Mouse (Mus musculus) CH12.LX (cell line): ENCODE measurements at regions not wholly inside any gene's neighbourhood (a gene's known extent, or its start where the extent isn't known, plus 50 kb on each side); places are given as distances from the start of the nearest gene placed in this dataset.

ENCODE experiments used
- CTCF ChIP-seq, 2 experiments: IDR thresholded peaks in 1 of 2; conservative IDR thresholded peaks in 1 of 2; 2 replicates each; pipeline ENCODE4 v1.5.1; 2011 to 2012; ENCODE audit warnings: low read depth in 2 of 2, low read length in 2 of 2, improper control_type of control experiment in 1 of 2, inconsistent platforms in 1 of 2, mild to moderate bottlenecking in 1 of 2, moderate library complexity in 1 of 2
- ELF1 ChIP-seq: IDR thresholded peaks from 2 replicates; pipeline ENCODE4 v1.6.1; 2014; ENCODE audit warnings: low read depth, mild to moderate bottlenecking, inconsistent platforms, low read length, improper control_type of control experiment
- EP300 ChIP-seq: IDR thresholded peaks from 2 replicates; pipeline ENCODE4 v1.6.1; 2011; ENCODE audit warnings: low read length, improper control_type of control experiment
- MAX ChIP-seq: IDR thresholded peaks from 2 replicates; pipeline ENCODE4 v1.6.1; 2011; ENCODE audit warnings: low read length, improper control_type of control experiment
- POLR2A ChIP-seq: IDR thresholded peaks from 2 replicates; pipeline ENCODE4 v1.6.1; 2011; ENCODE audit warnings: low read depth, mild to moderate bottlenecking, improper control_type of control experiment, low read length
- POLR2AphosphoS2 ChIP-seq: IDR thresholded peaks from 2 replicates; pipeline ENCODE4 v1.6.1; 2011; ENCODE audit warnings: low read depth, low read length, improper control_type of control experiment
- RCOR1 ChIP-seq: conservative IDR thresholded peaks from 2 replicates; pipeline ENCODE4 v1.6.1; 2012; ENCODE audit warnings: low read depth, mild to moderate bottlenecking, inconsistent platforms, low read length, improper control_type of control experiment
- UBTF ChIP-seq: IDR thresholded peaks from 2 replicates; pipeline ENCODE4 v1.6.1; 2012; ENCODE audit warnings: low read depth, mild to moderate bottlenecking, inconsistent platforms, low read length, improper control_type of control experiment, moderate library complexity
- ZMIZ1 ChIP-seq: IDR thresholded peaks from 2 replicates; pipeline ENCODE4 v1.6.1; 2012; ENCODE audit warnings: low read depth, mild to moderate bottlenecking, inconsistent platforms, low read length, improper control_type of control experiment
- ZNF384 ChIP-seq: IDR thresholded peaks from 2 replicates; pipeline ENCODE4 v1.6.1; 2012; ENCODE audit warnings: low read depth, low read length, improper control_type of control experiment, inconsistent platforms

- TF ChIP-seq EP300 (no peak), ZMIZ1 (no peak), MAX (no peak), POLR2A (no peak), CTCF (conservative IDR thresholded peaks at IDR 0.05 in 1 of 2, IDR thresholded peaks at IDR 0.05 in 1 of 2; ENCODE audit: low read depth in 2 of 2, low read length in 2 of 2) (no peak), UBTF (no peak), POLR2AphosphoS2 (no peak), ELF1 (no peak), RCOR1 (no peak), ZNF384 (no peak)
These were observed 111.6 kb upstream of the Ptprt start for GRCm38 (mm10) chr2:162772520-162772919.
